Mouse (Mus musculus) kidney, adult 8-10 months (tissue): Measurements from ENCODE around the gene Pfn3.

Source experiments
- DNase-seq, 2 experiments: peaks; one replicate each; pipeline ENCODE4 v3.0.0; 2022

Gene Pfn3

DNA sequence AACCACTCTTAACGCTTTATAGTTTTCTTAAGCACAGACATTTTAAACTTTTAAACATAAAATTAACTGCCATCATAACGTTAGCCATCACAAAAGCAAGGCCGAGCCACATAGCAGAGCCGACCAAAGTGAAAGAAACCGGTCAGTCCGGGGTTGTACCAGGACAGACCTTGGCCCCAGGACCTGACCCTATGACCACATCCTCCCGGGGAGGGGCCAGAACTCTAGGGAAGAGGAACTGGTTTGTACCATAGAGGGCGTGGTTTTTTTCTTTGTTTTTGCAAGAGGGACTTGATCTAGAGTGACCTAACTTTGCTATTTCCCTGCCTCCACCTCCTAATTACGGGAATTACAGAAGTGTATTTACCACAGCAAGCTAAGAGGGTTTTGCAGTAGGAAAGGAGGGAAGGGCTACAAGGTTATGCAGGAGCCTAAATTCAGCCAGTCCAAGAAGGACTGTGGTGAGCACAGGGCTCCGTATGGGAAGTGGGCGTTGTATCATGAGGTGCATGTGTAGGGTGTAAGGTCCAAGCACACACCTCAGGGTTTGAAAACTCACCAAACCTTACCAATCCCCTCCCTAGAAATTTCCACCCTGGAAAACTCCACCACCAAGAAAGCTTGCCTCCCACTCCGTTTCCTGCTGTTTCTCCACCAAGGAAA, 14.3 kb upstream of the Pfn3 start:
- peak; percentile 67 to 74 for DNase-seq

DNA sequence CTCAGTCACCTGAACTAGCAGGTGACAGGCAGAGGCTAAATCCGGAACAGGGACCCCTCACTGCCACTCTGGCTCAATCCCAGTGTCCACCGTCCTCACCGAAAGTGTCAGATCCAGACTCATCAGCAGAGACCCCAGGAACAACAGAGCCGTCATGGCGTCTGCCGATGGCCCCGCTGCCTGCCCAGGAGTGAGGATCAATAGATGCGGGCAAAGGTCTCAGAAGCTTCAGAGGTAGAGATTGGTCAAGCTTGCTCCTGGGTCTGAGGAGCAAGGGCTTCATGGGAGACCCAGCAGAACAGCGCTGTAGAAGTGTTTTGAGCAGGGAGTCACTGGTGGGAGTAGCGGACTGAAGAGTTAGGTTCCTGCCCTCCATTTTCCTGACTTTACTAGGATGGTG, 11.6 kb upstream of the Pfn3 start, which contains the start of gene F12:
TSS of gene F12 (minus strand) at position 181 of the 400 bp plus-strand sequence.
- no peak for DNase-seq

DNA sequence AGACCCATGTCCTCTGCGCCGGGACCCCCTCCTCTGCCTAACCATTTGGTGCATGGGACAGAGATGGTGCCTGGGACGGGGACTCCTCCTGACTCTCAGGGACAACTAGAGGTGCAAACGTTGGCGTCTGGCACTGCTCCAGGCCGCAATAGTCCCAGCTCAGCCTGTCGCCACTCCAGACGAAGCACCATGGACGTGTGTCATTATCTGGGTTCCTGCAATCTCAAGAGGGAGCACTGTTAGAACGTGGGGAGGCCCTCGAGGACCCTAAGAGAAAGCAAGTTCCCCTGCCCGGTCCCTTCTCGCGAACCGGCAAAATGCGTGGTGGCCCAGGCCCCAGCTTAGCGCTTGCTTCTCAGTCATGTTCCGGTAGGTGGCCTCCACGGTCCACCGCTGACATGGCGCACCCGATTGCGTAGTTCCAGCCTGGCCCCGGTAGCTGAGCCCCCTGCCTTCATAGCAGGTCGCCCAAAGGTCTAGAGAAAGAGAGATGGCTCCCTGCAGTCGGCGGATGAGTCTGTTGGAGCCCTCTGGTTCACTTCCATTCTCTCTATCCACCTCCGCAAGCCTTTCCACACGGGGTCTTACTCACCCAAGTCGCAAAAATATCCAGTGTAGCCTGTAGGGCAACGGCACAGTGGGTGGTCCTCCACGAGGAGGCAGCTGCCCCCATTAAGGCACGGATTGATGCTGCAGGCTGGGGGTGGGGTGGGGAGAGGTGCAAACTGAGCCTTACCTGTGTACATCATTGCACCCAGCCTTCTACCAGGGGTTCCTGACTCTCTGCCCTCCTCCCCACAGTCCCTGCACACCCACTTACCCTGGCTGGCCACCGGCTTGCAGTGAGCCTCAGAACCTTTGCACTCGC, 6.1 kb upstream of the Pfn3 start:
- DNase-seq, result peak in 1 of 2 experiments; percentile 69

- DNase-seq, result no peak
Observed at GRCm38 (mm10) chr13:55420018-55420932, 5.2 kb upstream of the Pfn3 start.

DNA sequence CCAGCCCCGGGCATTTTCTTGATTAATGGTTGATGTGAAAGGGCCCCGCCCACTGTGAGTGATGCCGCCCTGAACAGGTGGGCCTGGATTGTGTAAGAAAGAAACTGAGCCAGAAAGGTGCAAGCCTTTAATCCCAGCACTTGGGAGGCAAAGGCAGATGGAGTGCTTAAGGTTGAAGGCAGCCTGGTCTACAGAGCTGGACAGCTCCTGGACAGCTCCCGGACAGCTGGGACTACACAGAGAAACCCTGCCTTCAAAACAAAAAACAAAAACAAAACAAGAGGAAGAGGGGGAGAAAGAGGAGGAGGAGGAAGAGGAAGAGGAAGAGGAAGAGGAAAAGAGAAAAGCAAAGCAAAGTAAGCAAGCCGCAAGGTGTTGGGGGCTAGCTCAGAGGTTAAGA, 4.1 kb upstream of the Pfn3 start:
- no peak for DNase-seq

DNA sequence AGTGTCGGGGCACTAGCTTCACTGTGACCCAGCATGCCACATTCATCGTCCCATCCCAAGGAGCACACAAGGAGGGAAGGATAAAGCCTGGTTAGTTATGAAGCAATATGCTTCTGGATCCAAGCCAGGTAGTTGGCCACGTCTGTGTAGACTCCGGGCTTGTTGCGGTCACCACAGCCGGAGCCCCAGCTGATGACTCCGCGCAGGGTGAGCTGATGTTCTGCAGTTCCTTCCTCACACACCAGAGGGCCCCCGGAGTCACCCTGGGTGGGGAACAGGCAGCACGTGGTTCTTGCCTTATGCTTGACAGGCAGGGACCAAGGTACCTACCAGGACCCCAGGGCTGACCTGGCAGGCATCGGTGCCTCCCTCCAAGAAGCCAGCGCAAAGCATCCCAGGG, 3.0 kb upstream of the Pfn3 start:
- peak; percentile 78 to 88 for DNase-seq

GRCm38 (mm10) chr13:55413333-55413732, 1.7 kb downstream of the Pfn3 start:
- no peak for DNase-seq

GRCm38 (mm10) chr13:55412643-55413307, 2.3 kb downstream of the Pfn3 start:
- peak in 1 of 2 experiments; percentile 40 for DNase-seq

- no peak for DNase-seq
Observed at GRCm38 (mm10) chr13:55411826-55412225, 3.2 kb downstream of the Pfn3 start.

DNA sequence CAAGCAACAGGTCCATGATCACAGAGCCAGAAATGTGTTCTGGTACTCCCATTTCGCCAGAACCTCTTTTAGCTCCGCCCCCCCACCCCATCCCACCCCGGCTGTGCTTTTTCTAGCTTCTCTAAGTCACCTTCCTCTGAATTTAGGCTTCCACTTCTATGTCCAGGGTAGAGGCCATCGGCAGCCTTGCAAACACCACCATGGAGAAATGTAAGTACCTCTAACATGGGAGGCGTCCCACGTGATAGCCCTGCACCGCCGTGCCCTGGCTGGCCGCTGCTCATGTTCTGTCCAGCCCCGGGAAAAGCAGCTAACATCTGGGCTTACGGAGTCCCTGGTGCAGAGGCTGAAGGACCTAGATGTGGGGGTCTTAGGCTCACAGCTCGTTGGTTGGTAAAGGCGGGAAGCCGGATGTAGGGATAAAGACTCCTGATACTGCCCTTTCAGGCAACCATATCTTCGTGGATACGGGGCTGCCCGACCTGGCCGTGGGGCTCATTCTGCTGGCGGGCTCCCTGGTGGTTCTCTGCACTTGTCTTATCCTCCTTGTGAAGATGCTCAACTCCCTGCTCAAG, 6.4 kb downstream of the Pfn3 start:
- no peak for DNase-seq

GRCm38 (mm10) chr13:55407341-55407740, 7.7 kb downstream of the Pfn3 start:
- DNase-seq, result no peak

GRCm38 (mm10) chr13:55405783-55406390, 9.1 kb downstream of the Pfn3 start:
- DNase-seq, result no peak

GRCm38 (mm10) chr13:55404853-55405782, 9.9 kb downstream of the Pfn3 start:
- DNase-seq, result peak; percentile 55 to 61

DNA sequence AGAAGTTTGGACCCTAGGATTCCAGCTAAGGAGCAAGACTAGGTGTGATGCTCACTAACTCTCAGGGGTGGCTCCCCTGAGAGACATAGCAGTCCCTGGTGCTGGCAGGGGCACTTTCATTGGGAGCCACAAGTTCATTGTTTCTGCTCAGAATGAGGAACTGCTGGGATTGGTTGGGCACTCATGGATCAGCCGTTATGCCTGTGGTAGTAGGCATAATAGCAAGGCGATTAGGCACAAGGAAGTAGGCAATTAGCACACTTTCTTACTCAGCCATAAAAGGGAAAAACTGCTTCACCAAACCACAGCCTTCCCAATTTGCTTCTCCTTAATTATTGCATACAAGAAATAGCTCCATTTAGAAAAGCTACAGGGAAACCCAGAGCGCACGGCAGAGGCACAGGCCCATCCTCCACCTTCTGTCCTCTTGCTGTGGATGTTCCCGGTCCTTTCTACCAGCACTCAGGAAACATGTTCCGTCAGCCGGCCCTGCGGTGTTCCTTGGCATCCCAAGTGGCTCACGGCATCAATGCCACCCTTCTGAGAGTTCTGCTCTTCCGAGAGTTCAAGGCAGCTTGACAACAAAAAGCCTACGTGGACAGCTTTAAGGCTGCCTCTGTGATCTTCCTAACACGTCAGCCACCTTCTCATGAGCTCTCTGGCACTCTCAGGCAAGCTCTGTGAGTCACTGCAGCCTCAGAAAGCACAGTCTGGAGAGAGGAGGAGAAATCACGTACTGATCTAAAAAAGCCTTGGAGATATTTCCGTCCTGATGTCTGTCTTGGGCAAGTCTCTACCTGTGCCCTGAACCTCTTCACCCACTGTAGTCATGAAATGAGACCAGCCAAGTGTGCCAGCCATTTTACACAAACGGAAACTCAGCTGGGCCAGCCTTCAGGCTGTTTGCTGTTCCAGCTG, 10.8 kb downstream of the Pfn3 start:
- DNase-seq, result peak in 1 of 2 experiments; percentile 26

DNA sequence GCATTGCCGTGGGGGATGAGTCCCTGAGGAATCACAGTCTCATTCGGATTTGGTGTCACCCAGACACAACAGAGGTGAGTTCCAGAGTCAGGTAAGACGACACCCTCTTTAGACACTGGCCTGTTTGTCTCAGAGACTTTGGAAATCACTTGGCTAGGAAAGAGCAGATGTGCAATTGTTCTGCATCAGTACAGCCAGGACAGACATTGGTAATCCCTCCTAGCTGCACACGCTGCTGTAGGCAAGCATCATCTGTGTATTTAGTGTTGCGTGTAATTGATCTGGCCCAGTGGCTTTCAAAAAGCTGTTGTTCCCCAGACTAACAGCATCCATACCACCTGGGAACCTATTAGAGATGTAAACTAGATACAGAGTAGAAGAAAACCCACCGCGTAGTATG, 11.8 kb downstream of the Pfn3 start:
- no peak for DNase-seq

- DNase-seq, result no peak
Observed at GRCm38 (mm10) chr13:55400039-55400346, 15.0 kb downstream of the Pfn3 start.

DNA sequence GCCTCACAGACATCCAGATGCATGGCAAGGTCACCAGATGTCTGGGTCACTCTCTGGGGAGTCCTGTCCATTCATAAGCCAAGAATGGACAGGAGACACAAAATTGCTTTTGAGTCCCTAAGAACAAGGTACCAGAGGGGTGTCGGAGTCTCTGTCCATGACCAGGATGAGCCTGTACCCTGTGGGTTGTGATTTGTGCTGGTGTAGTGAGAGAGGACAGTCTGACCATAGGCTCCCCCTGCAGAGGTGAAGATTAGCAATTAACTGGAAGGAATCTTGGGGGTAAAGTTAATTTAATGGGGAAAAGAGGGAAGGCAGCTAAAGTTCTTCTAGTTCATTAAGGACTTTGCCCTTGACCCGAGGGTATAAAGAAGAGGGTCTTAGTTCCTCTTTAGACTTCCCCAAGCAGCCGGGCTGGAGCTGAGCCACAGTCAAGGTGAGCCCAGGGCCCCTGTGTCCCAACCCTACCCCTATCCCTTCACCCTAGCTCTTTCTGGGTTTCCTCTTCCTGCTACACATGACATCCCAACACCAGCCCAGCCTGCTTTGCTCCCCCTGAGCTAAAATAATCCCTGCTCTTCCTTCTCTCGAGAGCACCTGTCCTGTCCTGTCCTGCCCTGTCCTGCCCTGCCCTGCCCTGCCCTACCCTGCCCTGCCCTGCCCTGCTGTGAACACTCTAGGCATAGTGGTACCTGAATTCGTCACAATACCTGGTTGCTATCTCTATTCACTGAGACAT, 15.6 kb downstream of the Pfn3 start:
- peak; percentile 84 to 87 for DNase-seq

GRCm38 (mm10) chr13:55398088-55398487, 16.9 kb downstream of the Pfn3 start, which contains the start of gene Slc34a1:
Gene Slc34a1 (plus strand): TSS chr13:55398187.
- DNase-seq, result no peak

DNA sequence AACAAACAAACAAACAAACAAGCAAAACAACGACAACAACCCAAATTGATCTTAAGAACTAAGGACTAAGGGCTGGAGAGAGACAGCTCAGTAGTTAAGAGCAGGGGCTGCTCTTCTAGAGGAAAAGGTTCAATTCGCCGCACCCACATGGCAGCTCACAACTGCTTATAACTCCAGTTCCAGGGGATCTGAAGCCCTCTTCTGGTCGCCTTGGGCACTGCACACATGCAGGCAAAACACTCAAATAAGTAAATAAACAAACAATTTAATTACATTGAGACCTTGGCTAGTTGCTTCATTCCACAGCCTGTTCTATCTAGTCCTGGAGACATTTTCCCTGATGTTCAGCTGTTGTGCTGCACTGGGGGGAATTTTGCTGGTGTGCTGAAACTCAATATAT, 22.1 kb downstream of the Pfn3 start:
- peak in 1 of 2 experiments; percentile 48 for DNase-seq
